Mouse (Mus musculus) CH12.LX (cell line): ENCODE measurements at regions not wholly inside any gene's neighbourhood (a gene's known extent, or its start where the extent isn't known, plus 50 kb on each side); places are given as distances from the start of the nearest gene placed in this dataset.

Experiments used
- DNase-seq: peaks from one replicate; pipeline ENCODE4 v3.0.0-alpha.2; 2013; ENCODE audit errors: extremely low read depth
- H3K27ac ChIP-seq: 2 replicates; pipeline ENCODE4 v1.5.1; 2012; ENCODE audit warnings: low read depth, mild to moderate bottlenecking, control low read depth, moderate library complexity; ENCODE audit not compliant: insufficient read depth
- H3K27me3 ChIP-seq: replicated peaks from 2 replicates; pipeline ENCODE3; 2012; ENCODE audit warnings: inconsistent platforms
- H3K36me3 ChIP-seq, 2 experiments: replicated peaks in 1 of 2; 2 replicates each; pipeline versions ENCODE3 to v1.6.1; 2012; ENCODE audit warnings: inconsistent platforms in 1 of 2, low read length in 1 of 2, mild to moderate bottlenecking in 1 of 2, mixed read lengths in 1 of 2, moderate library complexity in 1 of 2; ENCODE audit not compliant: control insufficient read depth in 1 of 2, insufficient read depth in 1 of 2
- H3K4me1 ChIP-seq, 2 experiments: 2 replicates each; pipeline ENCODE4 v1.6.1; 2012; ENCODE audit warnings: inconsistent platforms in 1 of 2, moderate library complexity in 1 of 2; ENCODE audit not compliant: insufficient read depth in 2 of 2, control insufficient read depth in 1 of 2
- H3K4me2 ChIP-seq: 2 replicates; pipeline ENCODE4 v1.6.1; 2012; ENCODE audit warnings: low read depth, mild to moderate bottlenecking, control low read depth; ENCODE audit not compliant: poor library complexity, insufficient read depth, severe bottlenecking
- H3K4me3 ChIP-seq, 3 experiments: fragments of 150-350 bp in 1 of 3; sonication (generic) in 1 of 3; replicated peaks in 1 of 3; 2 replicates each; pipeline versions ENCODE3 to v1.5.1; 2011 to 2012; ENCODE audit warnings: low read depth in 2 of 3, low read length in 2 of 3, mild to moderate bottlenecking in 2 of 3, moderate library complexity in 2 of 3, control low read depth in 1 of 3, improper control_type of control experiment in 1 of 3, inconsistent platforms in 1 of 3, mixed read lengths in 1 of 3; ENCODE audit not compliant: poor library complexity in 1 of 3
- H3K79me2 ChIP-seq: replicated peaks from 2 replicates; pipeline ENCODE4 v1.6.1; 2012; ENCODE audit warnings: mild to moderate bottlenecking, moderate library complexity; ENCODE audit not compliant: control insufficient read depth, poor library complexity, insufficient read depth, severe bottlenecking; ENCODE audit errors: extremely low read depth
- H3K9ac ChIP-seq: 2 replicates; pipeline ENCODE4 v1.6.1; 2012; ENCODE audit warnings: low read depth, mild to moderate bottlenecking, control low read depth, moderate library complexity; ENCODE audit not compliant: insufficient read depth
- H3K9me3 ChIP-seq: replicated peaks from 2 replicates; pipeline ENCODE3; 2012; ENCODE audit warnings: low read length, inconsistent platforms, mixed read lengths
- BHLHE40 ChIP-seq: IDR thresholded peaks from 2 replicates; pipeline ENCODE4 v1.6.1; 2011; ENCODE audit warnings: mild to moderate bottlenecking, low read depth, low read length, improper control_type of control experiment
- CHD1 ChIP-seq: IDR thresholded peaks from 2 replicates; pipeline ENCODE4 v1.6.1; 2012; ENCODE audit warnings: low read depth, low read length, improper control_type of control experiment, inconsistent platforms
- CTCF ChIP-seq, 2 experiments: IDR thresholded peaks in 1 of 2; conservative IDR thresholded peaks in 1 of 2; 2 replicates each; pipeline ENCODE4 v1.5.1; 2011 to 2012; ENCODE audit warnings: low read depth in 2 of 2, low read length in 2 of 2, improper control_type of control experiment in 1 of 2, inconsistent platforms in 1 of 2, mild to moderate bottlenecking in 1 of 2, moderate library complexity in 1 of 2
- E2F4 ChIP-seq: IDR thresholded peaks from 2 replicates; pipeline ENCODE4 v1.6.1; 2011; ENCODE audit warnings: low read depth, low read length, improper control_type of control experiment; ENCODE audit not compliant: insufficient replicate concordance
- EP300 ChIP-seq: IDR thresholded peaks from 2 replicates; pipeline ENCODE4 v1.6.1; 2011; ENCODE audit warnings: low read length, improper control_type of control experiment
- ETS1 ChIP-seq: conservative IDR thresholded peaks from 2 replicates; pipeline ENCODE4 v1.6.1; 2012; ENCODE audit warnings: low read depth, mild to moderate bottlenecking, inconsistent platforms, low read length, improper control_type of control experiment, moderate library complexity
- GABPA ChIP-seq: IDR thresholded peaks from 2 replicates; pipeline ENCODE4 v1.6.1; 2012; ENCODE audit warnings: low read depth, low read length, improper control_type of control experiment, inconsistent platforms; ENCODE audit not compliant: insufficient replicate concordance
- HCFC1 ChIP-seq: IDR thresholded peaks from 2 replicates; pipeline ENCODE4 v1.6.1; 2012; ENCODE audit warnings: low read depth, mild to moderate bottlenecking, inconsistent platforms, low read length, improper control_type of control experiment
- KAT2A ChIP-seq: IDR thresholded peaks from 2 replicates; pipeline ENCODE4 v1.6.1; 2012; ENCODE audit warnings: low read length, improper control_type of control experiment, inconsistent platforms; ENCODE audit not compliant: insufficient replicate concordance
- MAFK ChIP-seq: IDR thresholded peaks from 2 replicates; pipeline ENCODE4 v1.6.1; 2011; ENCODE audit warnings: low read length, improper control_type of control experiment; ENCODE audit not compliant: insufficient replicate concordance
- MEF2A ChIP-seq: IDR thresholded peaks from 2 replicates; pipeline ENCODE4 v1.6.1; 2014; ENCODE audit warnings: low read depth, mild to moderate bottlenecking, inconsistent platforms, low read length, improper control_type of control experiment, borderline replicate concordance
- MXI1 ChIP-seq: IDR thresholded peaks from 2 replicates; pipeline ENCODE4 v1.6.1; 2011; ENCODE audit warnings: mild to moderate bottlenecking, low read depth, low read length, improper control_type of control experiment
- NELFE ChIP-seq: IDR thresholded peaks from 2 replicates; pipeline ENCODE4 v1.6.1; 2011; ENCODE audit warnings: low read depth, low read length, improper control_type of control experiment
- NRF1 ChIP-seq: IDR thresholded peaks from 2 replicates; pipeline ENCODE4 v1.6.1; 2014; ENCODE audit warnings: low read depth, mild to moderate bottlenecking, inconsistent platforms, low read length, improper control_type of control experiment, moderate library complexity
- POLR2AphosphoS2 ChIP-seq: IDR thresholded peaks from 2 replicates; pipeline ENCODE4 v1.6.1; 2011; ENCODE audit warnings: low read depth, low read length, improper control_type of control experiment
- SIN3A ChIP-seq: IDR thresholded peaks from 2 replicates; pipeline ENCODE4 v1.6.1; 2012; ENCODE audit warnings: low read length, improper control_type of control experiment, inconsistent platforms
- SMC3 ChIP-seq: IDR thresholded peaks from 2 replicates; pipeline ENCODE4 v1.6.1; 2011; ENCODE audit warnings: low read depth, low read length, improper control_type of control experiment
- TBP ChIP-seq: conservative IDR thresholded peaks from 2 replicates; pipeline ENCODE4 v1.6.1; 2011; ENCODE audit warnings: low read depth, low read length, improper control_type of control experiment
- UBTF ChIP-seq: IDR thresholded peaks from 2 replicates; pipeline ENCODE4 v1.6.1; 2012; ENCODE audit warnings: low read depth, mild to moderate bottlenecking, inconsistent platforms, low read length, improper control_type of control experiment, moderate library complexity
- USF2 ChIP-seq: conservative IDR thresholded peaks from 2 replicates; pipeline ENCODE4 v1.6.1; 2011; ENCODE audit warnings: low read depth, low read length, improper control_type of control experiment
- ZKSCAN1 ChIP-seq: IDR thresholded peaks from 2 replicates; pipeline ENCODE4 v1.6.1; 2012; ENCODE audit warnings: low read depth, inconsistent platforms, low read length, improper control_type of control experiment, borderline replicate concordance
- dilution Hi-C: fragments of 300-500 bp; cut with MboI; formaldehyde crosslinking; loops from 2 replicates; pipeline ENCODE4 v1.14.3; 2020; ENCODE audit warnings: low sequenced_read_pairs; ENCODE audit not compliant: extremely low pct_unique_long_range_greater_than_20kb, extremely low pct_ligation_motif_present
- in situ Hi-C: fragments of 300-500 bp; cut with MboI; formaldehyde crosslinking; loops from 3 replicates; pipeline ENCODE4 v1.14.3; 2019; ENCODE audit warnings: low sequenced_read_pairs, low pct_ligation_motif_present, low pct_unique_long_range_greater_than_20kb, mixed read lengths

GRCm38 (mm10) chr14:114307479-114307878 is 784.5 kb upstream of the Gpc5 start:
- dilution Hi-C loops (no loop called here), in situ Hi-C loops (no loop called here)
- Histone ChIP-seq H3K4me3 (no peak overlapping the region), H3K9ac (no peak overlapping the region), H3K27me3 (no peaks in the 10 kb centered on the region), H3K36me3 (no peaks in the 10 kb centered on the region), H3K27ac (no peak overlapping the region), H3K79me2 (no peaks in the 10 kb centered on the region), H3K4me1 (no peaks in the 10 kb centered on the region), H3K4me2 (no peak overlapping the region), H3K9me3 (peaks cover 36% of the 10 kb centered on the region)
- no peak for TF ChIP-seq BHLHE40
- TF ChIP-seq UBTF: no peak
- DNase-seq: no peak

- Histone ChIP-seq H3K79me2 (no peaks in the 10 kb centered on the region), H3K4me3 (no peak overlapping the region), H3K4me1 (no peaks in the 10 kb centered on the region), H3K9me3 (peaks cover 11% of the 10 kb centered on the region), H3K27ac (no peak overlapping the region), H3K4me2 (no peak overlapping the region), H3K27me3 (no peaks in the 10 kb centered on the region), H3K9ac (no peak overlapping the region), H3K36me3 (no peaks in the 10 kb centered on the region)
- TF ChIP-seq POLR2AphosphoS2: no peak
- TF ChIP-seq NRF1: no peak
- TF ChIP-seq UBTF: no peak
- no peak for TF ChIP-seq CHD1
- TF ChIP-seq E2F4: no peak
- no peak for TF ChIP-seq SMC3
- TF ChIP-seq ZKSCAN1: no peak
- no peak for TF ChIP-seq USF2
- no peak for TF ChIP-seq NELFE
- no peak for TF ChIP-seq MXI1
- no peak for TF ChIP-seq ETS1
- in situ Hi-C loops (no loop called here), dilution Hi-C loops (no loop called here)
- no peak for DNase-seq
Measured at GRCm38 (mm10) chr14:114332662-114333061, 759.4 kb upstream of the Gpc5 start.

- Histone ChIP-seq H3K4me1 (no peaks in the 10 kb centered on the region), H3K79me2 (no peaks in the 10 kb centered on the region), H3K4me3 (no peak overlapping the region), H3K27ac (no peak overlapping the region), H3K9me3 (peaks cover 30% of the 10 kb centered on the region), H3K27me3 (no peaks in the 10 kb centered on the region), H3K36me3 (no peaks in the 10 kb centered on the region), H3K4me2 (no peak overlapping the region), H3K9ac (no peak overlapping the region)
- dilution Hi-C loops (no loop called here), in situ Hi-C loops (no loop called here)
- TF ChIP-seq MEF2A (no peak), TBP (no peak), E2F4 (no peak), GABPA (no peak), KAT2A (no peak), HCFC1 (no peak), CHD1 (no peak), EP300 (no peak), POLR2AphosphoS2 (no peak), MXI1 (no peak), CTCF (conservative IDR thresholded peaks at IDR 0.05 in 1 of 2, IDR thresholded peaks at IDR 0.05 in 1 of 2; ENCODE audit: low read depth in 2 of 2, low read length in 2 of 2) (no peak), SIN3A (no peak), UBTF (no peak), BHLHE40 (no peak), NELFE (no peak), MAFK (no peak)
- no peak for DNase-seq
Measured at GRCm38 (mm10) chr14:114349345-114349744, 742.7 kb upstream of the Gpc5 start.
